Mouse (Mus musculus) frontal cortex, adult (tissue): Measurements from ENCODE around the gene Pax3.
A peak's percentile ranks its signal among the peaks of the same experiment; 100 is the strongest.

Experiments
- ATAC-seq: cut with Nextera tagmentation; 2 replicates; pipeline ENCODE4 v1.9.2; 2017; ENCODE audit warnings: mild to moderate bottlenecking, moderate library complexity, mixed read lengths; ENCODE audit not compliant: low TSS enrichment

Gene Pax3

DNA sequence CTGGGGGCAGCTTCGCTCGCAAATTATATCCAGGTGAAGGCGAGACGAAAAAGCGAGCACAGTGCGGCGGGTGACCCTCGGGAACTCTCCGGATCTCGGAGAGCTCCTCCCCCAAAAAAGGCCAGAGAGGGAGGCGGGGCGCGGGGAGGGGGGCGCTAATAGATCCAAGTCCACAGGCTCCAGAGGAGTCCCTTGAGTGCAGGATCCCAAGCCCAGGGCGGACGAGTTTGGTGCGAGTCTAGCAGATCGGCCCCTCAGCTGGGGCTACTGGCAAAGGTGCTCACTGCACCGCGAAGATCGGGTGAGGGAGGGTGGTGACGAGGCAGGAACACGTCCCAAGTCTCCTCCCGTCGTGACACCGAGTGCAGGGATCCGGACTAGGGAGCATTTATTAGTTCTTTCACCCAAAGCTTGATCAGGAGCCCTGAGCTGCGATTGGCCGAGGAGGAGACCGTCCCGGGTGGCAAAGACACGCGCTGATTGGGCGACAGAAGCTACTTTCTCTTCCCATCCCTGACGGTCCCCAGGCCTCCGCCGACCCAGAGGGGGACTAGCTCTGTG is at the start of gene Pax3:
Pax3 (minus strand) TSS at position 384 of the 561 bp plus-strand sequence.
- no peak for ATAC-seq

- no peak for ATAC-seq
Observed at GRCm38 (mm10) chr1:78234306-78234705, 37.4 kb upstream of the Pax3 start.

DNA sequence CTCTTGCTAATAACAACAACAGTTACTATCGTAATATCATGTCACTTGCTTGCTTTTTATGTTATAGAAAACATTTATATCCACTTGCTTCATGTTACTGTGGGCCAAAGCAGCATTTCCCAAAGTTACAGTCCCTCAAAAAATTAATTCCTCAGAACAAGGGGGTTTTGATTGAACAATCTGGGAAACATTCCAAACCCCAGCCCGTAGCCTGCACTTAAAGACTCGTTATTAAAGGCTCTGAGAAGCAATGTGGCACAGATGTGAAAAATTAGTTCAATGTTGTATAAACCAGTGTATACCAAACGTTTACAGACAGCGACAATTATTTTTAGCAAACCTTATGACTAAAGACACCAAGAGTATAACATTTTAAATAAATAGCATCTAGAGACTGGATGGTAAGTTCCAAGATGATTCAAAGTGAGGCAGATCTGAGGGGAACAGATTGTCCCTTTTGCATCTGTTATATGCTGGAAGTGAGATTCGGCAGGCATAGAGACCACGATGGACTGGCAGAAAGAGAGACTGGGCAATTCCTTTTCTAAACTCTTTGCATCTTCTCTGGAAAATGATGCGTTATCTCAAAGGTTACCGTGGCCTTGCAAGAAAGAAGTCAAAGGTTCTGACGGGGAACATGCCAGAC is 35.1 kb upstream of the Pax3 start:
- peak; percentile 55; the same call in 1 of the 2 replicates for ATAC-seq

DNA sequence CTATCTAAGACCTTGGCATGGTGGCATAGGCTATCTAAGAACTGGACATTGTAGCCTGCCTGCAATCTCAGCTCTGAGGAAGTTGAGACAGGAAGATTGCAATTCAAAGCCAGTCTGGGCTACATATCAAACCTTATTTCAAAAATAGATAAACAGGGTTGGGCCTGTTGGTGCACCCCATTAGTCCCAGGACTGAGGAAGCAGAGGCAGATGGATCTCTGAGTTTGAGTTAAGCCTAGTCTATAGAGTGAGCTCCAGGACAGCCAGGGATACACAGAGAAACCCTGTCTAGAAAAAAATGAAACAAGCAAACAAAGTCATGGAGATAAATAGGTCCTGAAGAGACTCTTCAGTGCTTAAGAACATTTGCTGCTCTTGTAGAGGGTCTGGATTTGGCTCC is 32.9 kb upstream of the Pax3 start:
- ATAC-seq, result no peak

- ATAC-seq, result peak; percentile 55
Observed at GRCm38 (mm10) chr1:78228771-78229170, 31.8 kb upstream of the Pax3 start.

- no peak for ATAC-seq
Observed at GRCm38 (mm10) chr1:78218057-78218780, 21.3 kb upstream of the Pax3 start.

DNA sequence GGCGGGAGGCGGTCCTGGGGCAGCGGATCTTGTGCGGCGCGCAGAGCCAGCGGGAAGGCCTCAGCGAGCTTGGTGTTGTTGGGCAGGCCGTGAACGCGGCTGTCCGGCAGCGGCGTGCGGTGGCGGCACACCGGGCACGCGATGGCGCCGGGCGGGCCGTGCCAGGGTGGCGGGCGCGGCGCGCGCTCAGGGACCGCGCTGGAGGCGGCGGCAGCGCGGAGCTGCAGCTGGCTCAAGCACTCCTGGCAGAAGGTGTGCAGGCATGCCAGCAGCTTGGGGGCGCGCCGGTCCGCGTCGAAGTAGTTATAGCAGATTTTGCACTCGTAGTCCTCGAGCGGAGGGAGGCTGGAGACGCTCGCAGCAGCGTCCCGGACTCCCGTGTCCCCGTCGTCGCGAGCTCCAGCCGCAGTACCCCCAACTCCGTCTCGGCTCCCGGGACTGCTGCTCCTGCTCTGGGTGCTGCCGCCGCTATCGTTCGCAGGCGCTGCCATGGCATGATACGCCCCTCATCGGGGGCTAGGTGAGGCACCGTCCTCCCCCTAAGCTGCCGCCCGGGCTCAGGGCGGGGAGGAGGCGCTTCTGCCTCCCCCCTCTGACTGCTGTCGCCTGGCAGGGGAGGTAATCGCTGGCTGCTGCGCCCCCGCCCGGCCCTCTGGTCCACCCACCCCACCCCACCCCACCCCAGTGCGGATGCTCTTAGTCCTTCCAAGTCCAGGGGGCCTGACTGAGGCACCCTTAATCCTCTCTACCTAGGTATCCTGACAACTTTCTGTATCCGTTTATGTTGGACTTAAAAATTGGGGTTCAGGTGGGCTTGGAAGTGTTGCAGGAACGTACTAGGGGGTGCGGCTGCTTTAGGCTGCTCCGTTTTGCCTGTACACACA is 20.5 kb upstream of the Pax3 start:
- ATAC-seq, result peak; percentile 64

DNA sequence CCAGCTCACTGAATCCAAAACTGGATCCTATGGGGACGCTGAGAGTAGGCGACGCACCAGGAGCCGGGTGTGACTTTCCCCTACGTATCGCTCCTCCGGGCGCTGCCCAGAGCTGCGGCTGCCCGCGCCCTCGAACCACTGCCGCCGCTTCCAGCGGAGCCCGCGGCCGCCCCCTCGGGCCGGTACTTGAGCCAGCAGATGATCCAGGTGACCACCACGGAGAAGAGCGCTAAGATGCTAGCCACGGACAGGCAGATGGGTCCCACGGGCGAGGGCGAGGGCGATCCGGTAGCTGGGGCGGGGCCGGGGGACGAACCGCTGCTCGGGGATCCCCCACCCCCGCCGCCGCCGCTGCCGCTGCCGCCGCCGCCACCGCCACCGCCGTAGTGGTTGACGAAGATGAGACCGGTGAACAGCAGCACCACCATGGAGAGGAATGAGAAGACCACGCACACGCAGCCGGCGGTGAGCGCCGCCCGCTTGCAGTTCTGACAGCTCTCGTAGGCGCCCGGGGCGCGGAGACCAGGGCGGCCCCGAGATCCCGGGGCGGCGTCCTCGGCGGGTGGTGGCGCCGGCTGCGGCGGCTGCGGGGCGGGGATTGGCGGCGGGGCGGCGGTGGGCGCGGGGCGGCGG is 19.7 kb upstream of the Pax3 start:
- ATAC-seq, result no peak

- ATAC-seq, result peak; percentile 70; the same call in 1 of the 2 replicates
Observed at GRCm38 (mm10) chr1:78215749-78216508, 19.0 kb upstream of the Pax3 start.

DNA sequence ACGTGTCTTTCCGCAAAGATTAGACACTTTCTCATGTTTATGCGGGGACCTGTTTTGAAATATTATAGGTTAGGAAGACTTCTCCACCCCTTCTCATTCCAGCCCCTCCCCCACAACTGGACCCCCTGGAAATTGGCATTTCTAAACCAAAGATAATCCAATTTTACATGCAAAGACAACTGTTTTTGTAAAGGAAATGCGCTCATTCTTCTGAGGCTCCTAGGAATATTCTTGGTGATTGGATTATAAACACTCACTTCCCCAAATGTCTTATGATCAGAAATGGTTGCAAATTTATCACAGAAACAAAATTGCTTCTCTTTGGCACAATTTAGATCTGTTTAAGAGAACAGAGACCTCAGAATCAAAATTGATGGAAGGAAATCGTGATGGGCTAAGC is 14.1 kb upstream of the Pax3 start:
- no peak for ATAC-seq

- no peak for ATAC-seq
Observed at GRCm38 (mm10) chr1:78210568-78210967, 13.6 kb upstream of the Pax3 start.

GRCm38 (mm10) chr1:78208281-78208814 is 11.4 kb upstream of the Pax3 start:
- no peak for ATAC-seq

GRCm38 (mm10) chr1:78204341-78204740 is 7.4 kb upstream of the Pax3 start:
- ATAC-seq, result no peak

GRCm38 (mm10) chr1:78203622-78204211 is 6.8 kb upstream of the Pax3 start:
- no peak for ATAC-seq

- ATAC-seq, result no peak
Observed at GRCm38 (mm10) chr1:78203086-78203614, 6.2 kb upstream of the Pax3 start.

DNA sequence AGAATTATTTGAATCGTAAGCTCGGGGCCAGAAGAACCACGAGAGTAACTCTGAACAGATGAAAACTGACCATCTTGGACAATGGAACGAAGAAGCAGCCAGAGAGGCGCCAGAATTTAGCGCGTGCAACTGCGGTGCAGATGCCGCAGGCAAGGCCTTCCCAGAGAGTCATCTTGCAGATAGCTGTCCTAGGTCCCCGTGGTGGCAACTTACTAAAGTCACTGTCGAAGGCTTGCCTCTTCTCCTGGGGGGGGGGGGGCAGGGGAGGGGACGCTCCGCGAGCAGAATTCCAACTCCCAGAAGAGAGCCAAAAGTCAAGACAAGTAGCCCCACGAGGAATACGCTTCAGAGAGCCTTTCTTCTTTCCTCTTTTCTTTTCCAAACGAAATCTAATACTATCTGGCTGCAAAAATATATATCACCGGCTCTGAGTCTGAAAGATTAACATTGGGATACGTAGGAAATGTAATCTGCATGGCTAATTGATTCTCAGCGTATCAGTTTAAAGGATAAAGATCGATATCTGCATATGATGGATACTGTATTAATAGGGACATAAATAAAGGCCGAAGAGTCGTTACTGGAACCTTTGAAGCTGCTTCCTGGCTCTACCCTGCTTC is 5.6 kb upstream of the Pax3 start:
- ATAC-seq, result no peak

DNA sequence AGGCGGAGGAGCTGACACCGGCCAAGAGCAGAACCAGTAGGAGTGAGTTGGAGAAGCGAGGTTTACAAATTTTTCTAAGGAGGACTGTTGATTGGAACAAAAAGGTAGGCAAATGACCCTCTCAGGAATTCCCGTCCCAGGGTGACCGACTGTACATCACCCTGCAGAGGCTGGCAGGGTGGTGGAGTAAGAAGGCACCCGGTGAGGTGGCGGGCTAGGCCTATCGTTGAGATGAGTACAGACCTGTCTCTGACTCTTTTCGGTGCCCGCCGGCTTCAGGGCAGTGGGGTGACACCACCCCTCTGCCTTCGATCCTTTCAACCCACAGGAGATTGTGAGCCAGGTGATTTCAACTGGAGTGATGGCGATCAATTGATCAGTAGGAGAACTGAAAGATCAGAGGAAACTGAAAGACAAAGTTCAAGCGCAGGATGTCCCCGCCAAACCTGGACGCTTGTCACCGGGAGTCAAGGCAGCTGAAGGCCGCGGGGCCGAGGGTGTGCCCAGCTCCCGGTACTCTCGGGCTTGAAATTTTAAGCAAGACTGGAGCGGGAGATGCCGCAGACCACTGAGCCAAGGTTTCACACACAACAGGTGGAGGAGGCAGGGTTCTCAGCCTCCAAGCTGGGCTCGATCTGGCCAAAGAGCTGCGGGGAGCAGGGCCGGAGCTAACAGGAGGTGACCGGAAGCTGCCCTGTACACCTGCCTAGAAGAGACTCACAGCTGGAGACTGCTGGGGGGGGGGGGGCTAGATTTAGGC is 4.5 kb upstream of the Pax3 start:
- ATAC-seq, result no peak

GRCm38 (mm10) chr1:78200191-78200590 is 3.3 kb upstream of the Pax3 start:
- no peak for ATAC-seq

DNA sequence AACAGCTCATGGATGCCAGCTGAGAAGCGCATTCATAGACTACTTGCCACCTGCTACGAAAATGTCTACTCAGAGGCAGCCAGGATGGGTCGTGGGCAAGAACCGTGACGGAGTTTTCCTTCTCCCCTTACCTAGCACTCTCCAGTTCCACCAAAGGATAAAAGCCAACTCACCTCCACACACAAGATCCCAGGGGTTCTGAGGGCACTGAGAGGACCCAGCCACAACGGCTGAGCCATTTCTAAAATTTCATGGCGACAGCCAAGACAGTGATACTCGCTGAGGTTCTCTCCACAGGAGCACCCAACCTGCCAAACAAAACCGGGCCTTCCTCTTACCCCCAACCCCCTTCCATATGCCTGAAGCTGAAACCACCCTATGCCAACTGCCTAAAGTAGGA is 2.3 kb upstream of the Pax3 start:
- ATAC-seq, result no peak
